Comparison of ENCODE assay signal across 16 mouse cellular contexts in the genomic region with DNA sequence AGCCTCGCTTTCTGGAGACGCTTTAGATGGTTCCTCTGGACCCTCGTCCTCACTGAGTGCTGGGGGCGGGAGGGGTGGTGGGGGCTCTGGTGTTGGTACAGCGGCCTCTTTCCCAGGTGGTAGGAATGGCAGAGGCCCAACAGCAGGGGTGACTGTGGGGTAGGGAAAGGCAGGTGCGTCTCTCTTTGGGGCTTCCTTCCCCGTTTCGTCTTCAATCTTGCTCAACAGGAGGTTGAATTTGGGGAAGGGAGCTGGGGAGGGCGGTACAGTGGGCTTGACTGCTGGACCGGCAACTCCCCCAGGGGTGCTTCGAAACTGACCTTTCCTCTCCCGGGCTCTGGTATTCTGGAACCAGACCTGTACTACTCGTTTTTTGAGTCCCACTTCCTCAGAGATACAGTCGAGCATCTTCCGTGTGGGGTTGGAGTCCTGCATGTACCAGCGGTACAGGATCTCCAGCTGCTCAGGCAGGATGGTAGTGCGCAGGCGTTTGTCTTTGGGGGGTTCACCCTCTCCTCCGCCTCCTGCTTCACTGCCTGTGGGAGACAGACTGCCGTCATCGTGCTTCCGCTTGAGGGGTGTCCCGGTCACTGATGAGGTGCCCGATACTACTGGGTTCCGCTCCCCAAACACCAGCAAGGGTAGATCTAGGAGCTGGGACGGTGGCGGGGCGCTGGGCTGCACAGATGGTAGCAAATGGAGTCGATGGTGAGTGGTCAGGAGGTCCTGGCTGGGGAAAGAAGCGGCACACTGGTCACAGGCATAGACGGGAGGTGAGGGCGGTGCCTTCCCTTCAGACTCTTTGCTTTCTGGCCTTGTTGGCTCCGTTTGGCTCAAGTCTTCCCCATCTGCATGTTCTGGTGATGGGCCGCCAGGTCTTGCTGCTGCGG. TPM values are rescaled to one million over a fixed set of nuclear protein-coding genes. Genes with fewer than 3 reads are reported as not detected.
A peak's percentile ranks its signal among the peaks of the same experiment; 100 is the strongest.
DNase-seq lines count a peak whose midpoint lies in the region; ATAC-seq lines count a peak whose summit lies in the region.
"Had no signal": no experiment of that assay in that cellular context is flagged by ENCODE, and none has a peak within 500 bp of the region (broad histone marks: within the 10 kb centered on the region; RNA-seq: fewer than 3 reads in every experiment).

No protein-coding gene starts in this region.

- no peak overlapping the region for H3K4me2 ChIP-seq in forebrain, embryonic 14.5 days (ENCODE audit: low read length)
- no peak overlapping the region for H3K4me2 ChIP-seq in forebrain, embryonic 11.5 days (ENCODE audit: low read depth, low read length, severe bottlenecking)
- no peak overlapping the region for H3K4me2 ChIP-seq in midbrain, embryonic 16.5 days (ENCODE audit: low read length)
- H3K4me2 ChIP-seq: heart, embryonic 15.5 days; hindbrain, embryonic 15.5 days; midbrain, embryonic 13.5 days had no signal

- H3K27me3 ChIP-seq in forebrain, embryonic 14.5 days (replicated peaks; ENCODE audit: control insufficient read depth, insufficient read depth, low read length), result no peaks in the 10 kb centered on the region
- H3K27me3 ChIP-seq in forebrain, embryonic 11.5 days (ENCODE audit: control insufficient read depth, insufficient read depth, low read length), result no peaks in the 10 kb centered on the region
- peaks cover 40% of the 10 kb centered on the region for H3K27me3 ChIP-seq in midbrain, embryonic 10.5 days (ENCODE audit: low read depth, poor library complexity, severe bottlenecking)
- H3K27me3 ChIP-seq in midbrain, embryonic 16.5 days (ENCODE audit: control insufficient read depth, insufficient read depth, low read depth, low read length), result no peaks in the 10 kb centered on the region
- H3K27me3 ChIP-seq: hindbrain, embryonic 15.5 days; midbrain, embryonic 13.5 days had no signal

- no peak overlapping the region for H3K4me3 ChIP-seq in forebrain, embryonic 14.5 days (ENCODE audit: low read depth, low read length)
- H3K4me3 ChIP-seq in forebrain, embryonic 11.5 days (ENCODE audit: low read depth, low read length), result no peak overlapping the region
- no peak overlapping the region for H3K4me3 ChIP-seq in midbrain, embryonic 10.5 days
- no peak overlapping the region for H3K4me3 ChIP-seq in midbrain, embryonic 16.5 days (ENCODE audit: low read depth, low read length)
- H3K4me3 ChIP-seq: heart, embryonic 15.5 days; hindbrain, embryonic 15.5 days; midbrain, embryonic 13.5 days had no signal

- peaks cover 89% of the 10 kb centered on the region for H3K36me3 ChIP-seq in forebrain, embryonic 14.5 days (ENCODE audit: control insufficient read depth, insufficient read depth, low read length)
- peaks cover 6% of the 10 kb centered on the region; the same call in 1 of the 2 replicates for H3K36me3 ChIP-seq in forebrain, embryonic 11.5 days (ENCODE audit: control insufficient read depth, insufficient read depth, low read length)
- H3K36me3 ChIP-seq in midbrain, embryonic 10.5 days, result peaks cover 74% of the 10 kb centered on the region
- H3K36me3 ChIP-seq in midbrain, embryonic 16.5 days (ENCODE audit: control insufficient read depth, insufficient read depth, low read length), result peaks cover 55% of the 10 kb centered on the region
- H3K36me3 ChIP-seq: heart, embryonic 15.5 days had no signal

- no peaks in the 10 kb centered on the region for H3K9me3 ChIP-seq in forebrain, embryonic 14.5 days (replicated peaks; ENCODE audit: control insufficient read depth, low read length)
- no peaks in the 10 kb centered on the region for H3K9me3 ChIP-seq in forebrain, embryonic 11.5 days (ENCODE audit: control insufficient read depth, low read length)
- H3K9me3 ChIP-seq in midbrain, embryonic 10.5 days (replicated peaks), result no peaks in the 10 kb centered on the region
- H3K9me3 ChIP-seq in midbrain, embryonic 16.5 days (replicated peaks; ENCODE audit: control insufficient read depth, low read length, poor library complexity, severe bottlenecking), result no peaks in the 10 kb centered on the region
- H3K9me3 ChIP-seq: heart, embryonic 15.5 days; hindbrain, embryonic 15.5 days; midbrain, embryonic 13.5 days had no signal

- peaks cover 26% of the 10 kb centered on the region for H3K4me1 ChIP-seq in forebrain, embryonic 14.5 days (ENCODE audit: control insufficient read depth, insufficient read depth, low read length)
- peaks cover 7% of the 10 kb centered on the region for H3K4me1 ChIP-seq in forebrain, embryonic 11.5 days (replicated peaks; ENCODE audit: control insufficient read depth, insufficient read depth, low read length)
- peaks cover 40% of the 10 kb centered on the region for H3K4me1 ChIP-seq in midbrain, embryonic 10.5 days
- H3K4me1 ChIP-seq in midbrain, embryonic 16.5 days (ENCODE audit: control insufficient read depth, insufficient read depth, low read length), result peaks cover 19% of the 10 kb centered on the region

- ATAC-seq in forebrain, embryonic 14.5 days, result no peak
- ATAC-seq in forebrain, embryonic 11.5 days (replicated peaks; ENCODE audit: low FRiP score), result no peak
- ATAC-seq in midbrain, embryonic 16.5 days, result no peak
- ATAC-seq: lung, postnatal 0 days; midbrain, embryonic 13.5 days had no signal

- DNase-seq in forebrain, embryonic 14.5 days (ENCODE audit: low spot score), result no peak
- no peak for DNase-seq in forebrain, embryonic 11.5 days (ENCODE audit: low spot score)
- no peak for DNase-seq in midbrain, embryonic 10.5 days (ENCODE audit: low spot score)
- peak; percentile 79 for DNase-seq in cerebellum, adult 9-11 months
- DNase-seq in adrenal gland, adult 18-20 months (ENCODE audit: low spot score in 2 of 2), result no peak
- DNase-seq in left cerebral cortex, adult 8-10 months (ENCODE audit: low spot score in 2 of 2), result no peak
- no peak for DNase-seq in thymus, postnatal 0 days (ENCODE audit: low spot score)
- DNase-seq: B cell, adult 2 months; embryo, embryonic 11 days; gastrocnemius, postnatal 10 days; kidney, adult 9 months had no signal

- 0 out of 2 replicates have a peak overlapping the region, but pooled peaks have one; percentile 11 for H3K27ac ChIP-seq in forebrain, embryonic 14.5 days (ENCODE audit: low read depth, low read length)
- no peak overlapping the region for H3K27ac ChIP-seq in forebrain, embryonic 11.5 days (ENCODE audit: low read depth, low read length)
- 0 out of 2 replicates have a peak overlapping the region, but pooled peaks have one; percentile 9 for H3K27ac ChIP-seq in midbrain, embryonic 10.5 days (replicated peaks)
- H3K27ac ChIP-seq in midbrain, embryonic 16.5 days (ENCODE audit: low read length), result no peak overlapping the region
- H3K27ac ChIP-seq: heart, embryonic 15.5 days; hindbrain, embryonic 15.5 days; midbrain, embryonic 13.5 days had no signal

- H3K9ac ChIP-seq in forebrain, embryonic 14.5 days (ENCODE audit: low read length), result no peak overlapping the region
- no peak overlapping the region for H3K9ac ChIP-seq in forebrain, embryonic 11.5 days (ENCODE audit: low read length)
- no peak overlapping the region for H3K9ac ChIP-seq in midbrain, embryonic 16.5 days (ENCODE audit: low read depth, low read length)
- H3K9ac ChIP-seq: heart, embryonic 15.5 days; hindbrain, embryonic 15.5 days; midbrain, embryonic 13.5 days had no signal

- WGBS in forebrain, embryonic 14.5 days, result 85% methylated on average over 35 of the region's 35 CpGs
- 84% methylated on average over 35 of the region's 35 CpGs for WGBS in forebrain, embryonic 11.5 days
- 75% methylated on average over 35 of the region's 35 CpGs for WGBS in midbrain, embryonic 10.5 days
- WGBS in midbrain, embryonic 16.5 days, result 85% methylated on average over 35 of the region's 35 CpGs

RNA-seq across cellular contexts. Expression of a gene that starts 27.4 kb away (rescaled TPM):
- polyA plus RNA-seq in forebrain, embryonic 14.5 days (2014; fragmentation: Nextera tagmentation; extraction: Ambion mirVana), result 8.5 and 12.0 TPM in 2 replicates
- polyA plus RNA-seq in forebrain, embryonic 11.5 days (2014; fragmentation: Nextera tagmentation; extraction: Ambion mirVana), result 15.9 TPM in 2 replicates
- polyA plus RNA-seq in midbrain, embryonic 10.5 days (2016; fragmentation: Nextera tagmentation; extraction: Ambion mirVana), result 7.6 and 12.5 TPM in 2 replicates
- polyA plus RNA-seq in midbrain, embryonic 16.5 days (2015; fragmentation: Nextera tagmentation; extraction: Ambion mirVana), result 25.9 and 34.6 TPM in 2 replicates
- total RNA-seq in adrenal gland, adult 18-20 months (2021), result 1 to 10 TPM; 6.1 to 7.4 TPM
- total RNA-seq in left cerebral cortex, adult 8-10 months (2022), result 10 to 100 TPM; 36.0 to 41.7 (median 38.6) TPM
- 1.1 and 1.5 TPM in 2 replicates for polyA plus RNA-seq in thymus, postnatal 0 days (2015; fragmentation: Nextera tagmentation; extraction: Ambion mirVana)

RNA-seq across cellular contexts. Expression of a gene that starts 29.9 kb away (rescaled TPM):
- 44.4 and 47.2 TPM in 2 replicates for polyA plus RNA-seq in forebrain, embryonic 14.5 days (2014; fragmentation: Nextera tagmentation; extraction: Ambion mirVana)
- polyA plus RNA-seq in forebrain, embryonic 11.5 days (2014; fragmentation: Nextera tagmentation; extraction: Ambion mirVana), result 28.6 and 31.1 TPM in 2 replicates
- polyA plus RNA-seq in midbrain, embryonic 10.5 days (2016; fragmentation: Nextera tagmentation; extraction: Ambion mirVana), result 28.1 and 30.8 TPM in 2 replicates
- polyA plus RNA-seq in midbrain, embryonic 16.5 days (2015; fragmentation: Nextera tagmentation; extraction: Ambion mirVana), result 37.0 and 38.6 TPM in 2 replicates
- total RNA-seq in adrenal gland, adult 18-20 months (2021), result 10 to 100 TPM; 10.9 to 12.0 TPM
- 10 to 100 TPM; 26.2 to 31.5 (median 26.4) TPM for total RNA-seq in left cerebral cortex, adult 8-10 months (2022)
- 9.8 and 10.3 TPM in 2 replicates for polyA plus RNA-seq in thymus, postnatal 0 days (2015; fragmentation: Nextera tagmentation; extraction: Ambion mirVana)

RNA-seq across cellular contexts. Expression of a gene that starts 41.7 kb away (rescaled TPM):
- polyA plus RNA-seq in forebrain, embryonic 14.5 days (2014; fragmentation: Nextera tagmentation; extraction: Ambion mirVana), result 8.1 and 9.2 TPM in 2 replicates
- polyA plus RNA-seq in forebrain, embryonic 11.5 days (2014; fragmentation: Nextera tagmentation; extraction: Ambion mirVana), result 13.9 and 14.8 TPM in 2 replicates
- polyA plus RNA-seq in midbrain, embryonic 10.5 days (2016; fragmentation: Nextera tagmentation; extraction: Ambion mirVana), result 12.7 and 15.0 TPM in 2 replicates
- polyA plus RNA-seq in midbrain, embryonic 16.5 days (2015; fragmentation: Nextera tagmentation; extraction: Ambion mirVana), result 9.0 and 9.2 TPM in 2 replicates
- total RNA-seq in adrenal gland, adult 18-20 months (2021), result 10 to 100 TPM; 25.8 to 29.4 TPM
- 10 to 100 TPM in 3 of 4 experiments, 1 to 10 TPM in 1; 9.1 to 12.7 (median 12.1) TPM for total RNA-seq in left cerebral cortex, adult 8-10 months (2022)
- polyA plus RNA-seq in thymus, postnatal 0 days (2015; fragmentation: Nextera tagmentation; extraction: Ambion mirVana), result 32.0 and 38.3 TPM in 2 replicates

RNA-seq across cellular contexts. Expression of a gene that starts 49.5 kb away (rescaled TPM):
- 64.1 and 72.0 TPM in 2 replicates for polyA plus RNA-seq in forebrain, embryonic 14.5 days (2014; fragmentation: Nextera tagmentation; extraction: Ambion mirVana)
- polyA plus RNA-seq in forebrain, embryonic 11.5 days (2014; fragmentation: Nextera tagmentation; extraction: Ambion mirVana), result 94.1 and 95.8 TPM in 2 replicates
- polyA plus RNA-seq in midbrain, embryonic 10.5 days (2016; fragmentation: Nextera tagmentation; extraction: Ambion mirVana), result 89.3 and 91.6 TPM in 2 replicates
- 44.8 and 48.7 TPM in 2 replicates for polyA plus RNA-seq in midbrain, embryonic 16.5 days (2015; fragmentation: Nextera tagmentation; extraction: Ambion mirVana)
- 10 to 100 TPM; 38.2 to 43.2 TPM for total RNA-seq in adrenal gland, adult 18-20 months (2021)
- total RNA-seq in left cerebral cortex, adult 8-10 months (2022), result 10 to 100 TPM; 30.2 to 34.4 (median 32.0) TPM
- polyA plus RNA-seq in thymus, postnatal 0 days (2015; fragmentation: Nextera tagmentation; extraction: Ambion mirVana), result 128 and 129 TPM in 2 replicates

RNA-seq across cellular contexts. Expression of a gene that starts 52.0 kb away (rescaled TPM):
- polyA plus RNA-seq in forebrain, embryonic 14.5 days (2014; fragmentation: Nextera tagmentation; extraction: Ambion mirVana), result 24.1 and 28.9 TPM in 2 replicates
- polyA plus RNA-seq in forebrain, embryonic 11.5 days (2014; fragmentation: Nextera tagmentation; extraction: Ambion mirVana), result 2.9 and 3.7 TPM in 2 replicates
- 0.53 and 1.2 TPM in 2 replicates for polyA plus RNA-seq in midbrain, embryonic 10.5 days (2016; fragmentation: Nextera tagmentation; extraction: Ambion mirVana)
- polyA plus RNA-seq in midbrain, embryonic 16.5 days (2015; fragmentation: Nextera tagmentation; extraction: Ambion mirVana), result 37.3 and 40.3 TPM in 2 replicates
- 1 to 10 TPM; 3.0 TPM for total RNA-seq in adrenal gland, adult 18-20 months (2021)
- 100 to 1,000 TPM; 289 to 301 (median 292) TPM for total RNA-seq in left cerebral cortex, adult 8-10 months (2022)
- 0.09 TPM in 2 replicates for polyA plus RNA-seq in thymus, postnatal 0 days (2015; fragmentation: Nextera tagmentation; extraction: Ambion mirVana)

Comparison
In these comparisons a context has a peak if more than half of its experiments do, and no peak if none do; other contexts are left out.
1. H3K27ac ChIP-seq: peak in forebrain, embryonic 14.5 days (single experiment) and midbrain, embryonic 10.5 days (single experiment); none in forebrain, embryonic 11.5 days (single experiment) and midbrain, embryonic 16.5 days (single experiment).